Mouse (Mus musculus) hindlimb bud, embryonic 11.5 days (tissue): ENCODE measurements around the gene Lpar6.

ENCODE experiments used
- DNase-seq: peaks from one replicate; pipeline ENCODE4 v3.0.0-alpha.2; 2012; ENCODE audit warnings: low read depth, low spot score; ENCODE audit errors: extremely low spot score

Gene Lpar6

GRCm38 (mm10) chr14:73255426-73255970 is 17.8 kb downstream of the Lpar6 start:
- no peak for DNase-seq

- no peak for DNase-seq
These were observed 19.7 kb downstream of the Lpar6 start for GRCm38 (mm10) chr14:73257348-73257747.

- DNase-seq = peak; percentile 33
These were observed 20.5 kb downstream of the Lpar6 start for GRCm38 (mm10) chr14:73258181-73258580.

GRCm38 (mm10) chr14:73262210-73262609 is 24.5 kb downstream of the Lpar6 start:
- DNase-seq = no peak

GRCm38 (mm10) chr14:73266166-73266565 is 28.5 kb downstream of the Lpar6 start:
- no peak for DNase-seq

GRCm38 (mm10) chr14:73271807-73272206 is 34.1 kb downstream of the Lpar6 start:
- DNase-seq = no peak

GRCm38 (mm10) chr14:73279096-73279495 is 41.4 kb downstream of the Lpar6 start:
- DNase-seq = no peak

- no peak for DNase-seq
These were observed 43.3 kb downstream of the Lpar6 start for GRCm38 (mm10) chr14:73280996-73281395.

GRCm38 (mm10) chr14:73289915-73290314 is 52.2 kb downstream of the Lpar6 start:
- DNase-seq = no peak

GRCm38 (mm10) chr14:73292434-73292833 is 54.7 kb downstream of the Lpar6 start:
- no peak for DNase-seq
